ENCODE assay signal across 9 mouse cellular contexts in the genomic region with DNA sequence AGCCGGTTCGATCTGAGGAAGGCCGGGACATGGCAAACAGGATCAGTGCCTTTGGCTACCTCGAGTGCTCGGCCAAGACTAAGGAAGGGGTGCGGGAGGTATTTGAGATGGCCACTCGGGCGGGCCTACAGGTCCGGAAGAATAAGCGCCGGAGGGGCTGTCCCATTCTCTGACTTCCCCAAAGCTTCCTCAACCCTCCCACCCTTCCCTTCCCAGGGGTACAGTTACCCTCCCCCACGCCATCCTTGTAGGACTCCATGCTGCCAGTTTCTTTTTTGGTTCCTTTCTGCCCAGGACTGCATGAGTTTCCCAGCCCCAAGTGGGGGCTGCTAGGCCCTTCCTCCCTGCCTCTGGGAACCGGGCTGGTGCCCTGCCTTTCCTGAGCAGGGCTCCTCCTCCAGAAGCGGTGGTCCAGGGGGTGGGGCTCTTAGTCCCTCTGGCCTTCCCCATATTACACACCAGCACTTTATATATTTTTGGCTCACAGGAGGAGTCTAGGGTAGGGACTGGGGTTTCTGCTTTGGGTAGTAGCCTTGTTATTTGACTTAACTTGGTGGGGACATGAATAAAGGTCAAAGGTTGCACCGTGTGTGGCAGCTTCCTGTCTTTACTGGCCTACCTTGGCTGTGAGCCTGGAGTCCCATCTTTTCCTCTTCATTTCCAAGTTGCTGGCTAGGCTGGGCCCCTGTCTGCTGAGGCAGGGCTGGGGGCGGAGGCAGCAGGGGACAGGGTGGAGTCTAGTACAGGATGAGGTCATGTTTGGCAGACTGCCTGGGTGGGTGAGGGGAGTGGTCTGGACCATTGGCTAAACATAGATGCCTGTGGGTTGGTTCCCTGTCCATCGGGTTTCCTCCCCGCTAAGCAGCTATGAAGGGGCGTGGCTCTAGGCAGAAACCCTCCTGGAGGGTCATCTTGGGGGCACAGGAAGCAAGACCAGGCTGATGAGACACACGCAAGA. TPM values are rescaled to one million over a fixed set of nuclear protein-coding genes. Genes with fewer than 3 reads are reported as not detected.
DNase-seq lines count a peak whose midpoint lies in the region; ATAC-seq and TF ChIP-seq lines count a peak whose summit lies in the region.
"Had no signal": no experiment of that assay in that cellular context is flagged by ENCODE, and none has a peak within 500 bp of the region (broad histone marks: within the 10 kb centered on the region; RNA-seq: fewer than 3 reads in every experiment).

No protein-coding gene starts in this region.

- no peak for TF ChIP-seq CTCF in E14TG2a.4 (conservative IDR thresholded peaks at IDR 0.05; ENCODE audit: low read length)
- no peak for TF ChIP-seq CTCF in lung, postnatal 0 days (IDR thresholded peaks at IDR 0.05)

- H3K4me3 ChIP-seq in E14TG2a.4 (replicated peaks; ENCODE audit: low read length), result peak overlapping the region; percentile 57
- H3K4me3 ChIP-seq in hindbrain, embryonic 11.5 days (ENCODE audit: low read depth, low read length), result no peak overlapping the region
- H3K4me3 ChIP-seq in lung, postnatal 0 days (ENCODE audit: low read depth, low read length), result no peak overlapping the region
- H3K4me3 ChIP-seq: erythroblast, embryonic 14.5 days had no signal

- ATAC-seq in hindbrain, embryonic 11.5 days (ENCODE audit: low FRiP score), result peak; percentile 91
- peak; percentile 91 for ATAC-seq in lung, postnatal 0 days

- no peak overlapping the region for H3K4me2 ChIP-seq in hindbrain, embryonic 11.5 days (replicated peaks; ENCODE audit: low read depth, low read length)
- H3K4me2 ChIP-seq in lung, postnatal 0 days (replicated peaks; ENCODE audit: low read depth, low read length), result 0 out of 2 replicates have a peak overlapping the region, but pooled peaks have one; percentile 6

- no peak overlapping the region for H3K27ac ChIP-seq in hindbrain, embryonic 11.5 days (ENCODE audit: low read depth, low read length)
- H3K27ac ChIP-seq in lung, postnatal 0 days (ENCODE audit: low read length), result peak overlapping the region; percentile 64

- H3K27me3 ChIP-seq in E14TG2a.4 (ENCODE audit: insufficient read depth, low read length), result no peaks in the 10 kb centered on the region
- no peaks in the 10 kb centered on the region for H3K27me3 ChIP-seq in hindbrain, embryonic 11.5 days (ENCODE audit: control insufficient read depth, insufficient read depth, low read length)
- H3K27me3 ChIP-seq in lung, postnatal 0 days (replicated peaks; ENCODE audit: insufficient read depth, low read length), result no peaks in the 10 kb centered on the region

- TF ChIP-seq EP300 in lung, postnatal 0 days (IDR thresholded peaks at IDR 0.05), result peak; percentile 85

- 57% methylated on average over 20 of the region's 20 CpGs for WGBS in hindbrain, embryonic 11.5 days
- 34% methylated on average over 20 of the region's 20 CpGs for whole genome bisulfite sequencing in lung, postnatal 0 days

- DNase-seq in adrenal gland, postnatal 25 days, result peak; percentile 88
- peak; percentile 71 to 85 for DNase-seq in frontal cortex, postnatal 14 days (ENCODE audit: low spot score in 2 of 2)
- peak; percentile 85 for DNase-seq in hindbrain, embryonic 11.5 days (ENCODE audit: low spot score)
- peak; percentile 88 to 90 for DNase-seq in layer of hippocampus, postnatal 10 days (ENCODE audit: low spot score in 2 of 2)
- peak; percentile 97 for DNase-seq in lung, postnatal 0 days (ENCODE audit: low spot score)
- peak; percentile 77 for DNase-seq in ovary, postnatal 36 days (ENCODE audit: low spot score)
- DNase-seq in c-Kit-positive CD71-positive TER-119-positive erythroid progenitor cells, embryonic 14.5 days (ENCODE audit: low spot score), result no peak

- peaks cover 95% of the 10 kb centered on the region for H3K4me1 ChIP-seq in E14TG2a.4 (replicated peaks; ENCODE audit: low read depth, low read length)
- H3K4me1 ChIP-seq in hindbrain, embryonic 11.5 days (replicated peaks; ENCODE audit: control insufficient read depth, insufficient read depth, low read length), result no peaks in the 10 kb centered on the region
- peaks cover 27% of the 10 kb centered on the region for H3K4me1 ChIP-seq in lung, postnatal 0 days (ENCODE audit: insufficient read depth, low read depth, low read length)

- no peaks in the 10 kb centered on the region for H3K9me3 ChIP-seq in E14TG2a.4 (ENCODE audit: low read length)
- no peaks in the 10 kb centered on the region for H3K9me3 ChIP-seq in hindbrain, embryonic 11.5 days (ENCODE audit: control insufficient read depth, low read length)
- no peaks in the 10 kb centered on the region for H3K9me3 ChIP-seq in lung, postnatal 0 days (ENCODE audit: low read length)

- no peak overlapping the region for H3K9ac ChIP-seq in hindbrain, embryonic 11.5 days (ENCODE audit: low read depth, low read length)
- H3K9ac ChIP-seq in lung, postnatal 0 days (replicated peaks; ENCODE audit: low read depth), result no peak overlapping the region

- H3K36me3 ChIP-seq in E14TG2a.4 (ENCODE audit: insufficient read depth, low read length), result peaks cover 82% of the 10 kb centered on the region
- H3K36me3 ChIP-seq in hindbrain, embryonic 11.5 days (ENCODE audit: control insufficient read depth, insufficient read depth, low read length), result no peaks in the 10 kb centered on the region
- peaks cover 27% of the 10 kb centered on the region; the same call in 1 of the 2 replicates for H3K36me3 ChIP-seq in lung, postnatal 0 days (ENCODE audit: insufficient read depth, low read length)

RNA-seq across cellular contexts. Expression of a gene that starts 6.0 kb away (rescaled TPM):
- 88.7 and 108 TPM in 2 replicates for total RNA-seq in adrenal gland, postnatal 25 days (2021)
- polyA plus RNA-seq in hindbrain, embryonic 11.5 days (2014; fragmentation: Nextera tagmentation; extraction: Ambion mirVana), result 99.1 and 105 TPM in 2 replicates
- total RNA-seq in layer of hippocampus, postnatal 10 days (2021), result 10 to 100 TPM; 37.2 to 39.2 TPM
- 242 and 258 TPM in 2 replicates for polyA plus RNA-seq in lung, postnatal 0 days (2015; fragmentation: Nextera tagmentation; extraction: Ambion mirVana)

RNA-seq across cellular contexts. Expression of a gene that starts 12.5 kb away (rescaled TPM):
- 0.76 and 1.6 TPM in 2 replicates for total RNA-seq in adrenal gland, postnatal 25 days (2021)
- polyA plus RNA-seq in hindbrain, embryonic 11.5 days (2014; fragmentation: Nextera tagmentation; extraction: Ambion mirVana), result 0.09 TPM in 1 of 2 replicates, not detected in the other
- total RNA-seq in layer of hippocampus, postnatal 10 days (2021), result not detected
- polyA plus RNA-seq in lung, postnatal 0 days (2015; fragmentation: Nextera tagmentation; extraction: Ambion mirVana), result 0.02 TPM in 2 replicates
- polyA plus RNA-seq: erythroblast, embryonic 14.5 days had no signal

RNA-seq across cellular contexts. Expression of a gene that starts 13.3 kb away (rescaled TPM):
- total RNA-seq in adrenal gland, postnatal 25 days (2021), result 3.6 and 5.9 TPM in 2 replicates
- 0.48 and 1.3 TPM in 2 replicates for polyA plus RNA-seq in hindbrain, embryonic 11.5 days (2014; fragmentation: Nextera tagmentation; extraction: Ambion mirVana)
- 1 to 10 TPM in 1 of 2 experiments, under 1 TPM in 1; 0.76 to 1.0 TPM for total RNA-seq in layer of hippocampus, postnatal 10 days (2021)
- 3.7 and 4.4 TPM in 2 replicates for polyA plus RNA-seq in lung, postnatal 0 days (2015; fragmentation: Nextera tagmentation; extraction: Ambion mirVana)
- polyA plus RNA-seq: erythroblast, embryonic 14.5 days had no signal

RNA-seq across cellular contexts. Expression of a gene that starts 24.2 kb away (rescaled TPM):
- 27.2 and 33.0 TPM in 2 replicates for total RNA-seq in adrenal gland, postnatal 25 days (2021)
- 15.1 and 15.2 TPM in 2 replicates for polyA plus RNA-seq in hindbrain, embryonic 11.5 days (2014; fragmentation: Nextera tagmentation; extraction: Ambion mirVana)
- total RNA-seq in layer of hippocampus, postnatal 10 days (2021), result 10 to 100 TPM in 1 of 2 experiments, 1 to 10 TPM in 1; 9.1 to 11.4 TPM
- polyA plus RNA-seq in lung, postnatal 0 days (2015; fragmentation: Nextera tagmentation; extraction: Ambion mirVana), result 22.2 and 28.8 TPM in 2 replicates
